Mouse (Mus musculus) left cerebral cortex, adult 9 months (tissue): ENCODE results near the gene Fam234b.

Experiments used
- DNase-seq, 2 experiments: peaks; one replicate each; pipeline ENCODE4 v3.0.0; 2022; ENCODE audit warnings: low spot score in 2 of 2

Fam234b gene

DNA sequence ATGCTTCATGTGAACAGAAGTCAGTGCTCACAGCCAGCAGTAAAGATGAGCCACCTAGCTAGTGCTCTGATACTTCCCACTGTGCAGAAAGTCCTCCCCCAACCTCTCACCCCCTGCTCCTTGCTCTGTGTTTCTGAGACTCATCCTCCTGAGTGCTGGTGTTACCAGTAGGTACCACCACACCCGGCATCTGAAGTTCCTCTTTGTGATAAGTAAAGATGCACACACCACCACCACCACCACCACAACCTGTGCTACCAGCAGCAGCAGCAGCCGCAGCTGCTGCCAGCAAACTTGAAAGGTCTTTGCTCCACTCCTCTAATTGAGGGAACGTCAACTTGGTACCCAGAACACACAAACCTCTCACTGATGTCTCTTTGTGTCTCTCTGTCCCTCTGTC lies 69.4 kb downstream of the Fam234b start:
- DNase-seq: no peak

DNA sequence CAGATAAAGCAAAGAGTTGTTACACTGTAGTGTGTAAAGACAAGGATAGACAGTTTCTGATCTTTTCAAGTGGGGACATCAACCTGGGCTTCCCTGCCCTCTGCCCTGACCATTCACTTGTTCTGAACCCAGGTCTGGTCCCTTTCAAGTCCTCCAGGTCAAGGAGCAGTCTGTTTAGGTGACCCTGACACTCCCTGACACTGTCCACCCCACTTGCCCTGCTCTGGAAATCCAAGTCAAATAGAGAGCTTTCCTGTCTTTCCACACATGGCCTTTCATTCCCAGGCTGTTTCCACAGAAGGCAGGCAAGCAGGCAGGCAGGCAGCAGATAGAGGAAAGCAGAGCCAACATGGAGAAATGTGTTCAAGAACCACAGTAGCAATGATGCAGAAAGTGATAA lies 70.6 kb downstream of the Fam234b start:
- no peak for DNase-seq

DNA sequence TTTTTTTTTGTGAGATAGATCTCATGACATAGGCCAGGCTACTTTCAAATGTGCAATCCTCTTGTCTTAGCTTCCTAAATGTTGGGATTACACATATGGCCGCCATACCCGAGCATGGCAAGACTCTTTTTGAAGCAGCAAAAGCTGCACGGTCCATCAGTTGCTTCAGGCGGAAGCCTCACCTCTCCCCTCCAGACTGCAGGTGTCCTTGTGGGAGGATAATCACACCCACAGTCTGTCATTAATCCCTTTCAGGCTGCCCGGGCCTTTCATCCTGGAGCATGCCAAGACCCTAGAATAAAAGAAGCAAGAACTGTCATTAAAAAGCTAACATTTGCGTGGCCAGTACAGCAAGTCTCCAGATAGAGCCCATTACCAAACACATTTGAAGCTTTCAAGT lies 71.8 kb downstream of the Fam234b start:
- no peak for DNase-seq

DNA sequence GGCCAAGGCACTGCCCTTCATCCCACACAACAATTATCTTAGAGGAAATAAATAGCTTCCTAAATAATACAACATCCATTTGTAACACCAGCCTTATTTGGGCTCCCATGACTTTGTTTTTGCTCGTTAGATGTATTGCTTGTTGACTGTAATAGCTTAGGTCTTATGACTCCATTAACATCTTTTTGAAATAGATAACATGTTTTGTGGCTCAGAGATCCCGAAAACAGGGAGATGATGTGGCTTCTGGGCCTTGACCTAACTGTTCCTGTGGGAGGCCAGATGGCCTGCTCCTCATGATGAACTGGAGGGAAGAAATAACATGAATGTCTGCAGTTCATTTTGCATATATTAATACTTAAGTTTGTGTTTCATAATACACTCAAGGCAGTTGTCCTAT lies 74.0 kb downstream of the Fam234b start:
- no peak for DNase-seq

DNA sequence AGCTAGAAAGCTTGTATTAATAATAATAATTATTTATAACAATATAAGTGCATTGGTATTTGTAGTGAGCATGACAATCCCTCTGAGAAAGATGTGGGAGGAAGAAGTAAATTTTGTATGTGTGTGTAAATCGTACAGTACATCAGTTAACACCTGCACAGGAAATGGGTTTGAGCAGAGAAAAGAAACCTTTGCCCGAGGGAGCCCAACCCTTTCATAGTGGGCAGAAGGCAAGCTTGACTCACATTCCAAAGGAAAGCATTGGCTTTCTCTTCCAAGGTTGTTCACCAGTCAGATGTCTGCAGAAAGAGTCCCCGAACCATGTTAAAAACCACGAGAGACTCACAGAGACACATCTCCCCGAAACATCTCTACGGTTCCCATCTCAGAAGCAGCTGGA lies 75.3 kb downstream of the Fam234b start:
- DNase-seq: no peak

DNA sequence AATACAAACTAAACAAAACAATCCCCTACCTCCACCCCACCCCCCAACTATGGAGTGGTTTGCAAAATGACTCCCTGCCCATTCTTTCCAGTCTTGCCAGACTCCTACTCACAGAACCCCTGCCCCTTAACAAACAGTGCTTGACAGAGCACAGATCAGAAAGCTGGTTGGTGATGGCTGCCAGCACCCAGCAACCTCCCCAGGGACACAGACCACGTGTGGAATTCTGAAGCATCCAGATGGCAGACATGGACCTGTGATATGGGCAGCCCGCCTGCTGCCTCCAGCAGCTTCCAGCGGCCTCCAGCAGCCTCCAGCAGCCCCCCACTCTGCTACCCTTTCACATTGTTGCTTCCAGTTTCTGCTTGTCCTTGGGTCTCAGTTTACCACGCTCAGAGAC lies 77.5 kb downstream of the Fam234b start:
- no peak for DNase-seq

DNA sequence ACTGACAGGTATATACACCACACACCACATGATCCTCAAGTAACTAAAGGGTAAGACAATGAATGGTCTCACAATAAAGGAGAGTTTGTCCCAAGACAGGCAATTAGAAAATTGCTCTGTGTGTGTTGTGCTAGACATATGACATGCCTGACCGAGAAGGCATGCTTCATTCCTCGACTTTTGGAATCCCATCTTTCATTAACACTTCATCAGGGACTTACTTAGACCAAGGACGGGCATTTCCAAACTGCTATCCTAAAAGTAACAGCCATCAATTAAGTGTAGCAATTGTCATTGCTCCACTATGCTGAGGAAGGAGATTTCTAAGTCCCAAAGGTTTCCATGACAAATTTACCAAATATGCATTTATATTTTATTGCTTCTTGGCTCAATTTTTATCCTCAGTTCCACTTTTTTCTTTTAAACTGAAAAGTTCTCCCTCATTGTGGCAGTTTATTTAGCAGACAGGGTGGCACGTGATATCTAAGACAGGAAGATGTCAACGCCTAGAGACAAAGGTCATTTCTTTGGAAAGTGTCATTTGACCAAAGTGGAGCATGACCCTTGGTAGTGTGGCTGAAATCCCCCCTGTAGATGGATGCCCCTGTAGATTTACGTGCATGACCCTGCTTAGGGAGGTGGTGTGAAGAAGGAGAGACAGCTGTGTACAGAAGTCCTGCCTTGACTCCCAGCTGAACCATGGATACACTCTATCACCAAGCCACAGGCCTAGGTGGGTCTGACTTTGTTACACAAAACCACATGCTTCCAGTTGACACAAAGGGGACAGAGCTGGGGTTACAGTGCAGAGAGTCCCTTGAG lies 78.9 kb downstream of the Fam234b start:
- DNase-seq: no peak

DNA sequence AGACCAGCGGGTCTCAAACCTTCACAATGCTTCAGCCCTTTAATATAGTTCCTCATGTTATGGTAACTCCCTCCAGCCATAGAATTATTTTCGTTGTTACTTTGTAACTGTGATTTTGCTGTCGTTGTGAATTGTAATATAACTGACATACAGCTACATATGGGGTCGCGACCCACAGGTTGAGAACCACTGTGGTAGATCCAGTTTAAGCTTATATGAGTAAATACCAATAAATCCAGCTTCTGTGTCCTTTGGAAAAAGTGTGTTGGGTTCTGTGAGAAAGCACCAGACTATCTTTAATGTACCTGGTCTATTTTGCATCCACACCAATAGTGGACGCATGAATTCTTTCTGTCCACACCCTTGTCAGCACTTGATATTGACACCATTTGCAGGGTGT lies 80.5 kb downstream of the Fam234b start:
- no peak for DNase-seq

DNA sequence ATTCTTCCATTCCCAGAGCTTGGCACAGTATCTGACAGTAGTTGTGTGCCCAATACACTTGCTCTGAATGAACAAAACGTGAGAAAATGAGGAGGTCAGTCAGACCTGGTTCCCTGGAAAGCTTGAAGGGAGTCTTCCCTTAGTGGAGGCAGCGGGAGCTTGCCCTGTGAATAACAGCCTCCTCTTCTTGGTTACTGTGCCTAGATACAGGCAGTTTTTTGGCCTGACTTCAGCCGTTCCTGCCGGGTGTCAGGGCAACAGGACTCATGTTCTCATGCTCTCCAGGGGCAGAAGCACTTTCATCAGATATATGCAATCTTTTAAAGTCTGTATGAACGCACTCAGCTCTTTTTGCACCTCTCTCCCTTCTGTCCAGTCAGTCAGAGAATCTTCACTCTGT lies 81.5 kb downstream of the Fam234b start:
- DNase-seq: no peak

DNA sequence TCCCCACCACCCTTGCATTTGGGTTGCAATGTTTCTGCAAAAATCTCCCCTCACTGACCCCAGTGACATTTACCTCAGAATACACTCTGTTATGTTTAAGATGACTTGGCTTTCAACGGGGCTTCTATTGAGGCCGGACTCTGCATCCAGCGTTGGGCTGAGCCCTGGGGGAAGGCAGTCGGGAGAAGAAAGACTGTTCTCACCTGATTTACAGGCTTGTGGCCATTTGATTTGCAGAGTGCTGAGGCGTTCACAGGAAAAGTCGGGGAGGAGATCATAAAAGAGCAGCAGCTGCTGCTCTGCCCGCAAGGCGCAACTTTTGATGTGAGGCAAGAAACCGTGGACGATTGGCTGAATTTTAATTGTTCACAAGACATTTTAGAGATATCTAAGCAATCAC lies 82.1 kb downstream of the Fam234b start:
- no peak for DNase-seq

DNA sequence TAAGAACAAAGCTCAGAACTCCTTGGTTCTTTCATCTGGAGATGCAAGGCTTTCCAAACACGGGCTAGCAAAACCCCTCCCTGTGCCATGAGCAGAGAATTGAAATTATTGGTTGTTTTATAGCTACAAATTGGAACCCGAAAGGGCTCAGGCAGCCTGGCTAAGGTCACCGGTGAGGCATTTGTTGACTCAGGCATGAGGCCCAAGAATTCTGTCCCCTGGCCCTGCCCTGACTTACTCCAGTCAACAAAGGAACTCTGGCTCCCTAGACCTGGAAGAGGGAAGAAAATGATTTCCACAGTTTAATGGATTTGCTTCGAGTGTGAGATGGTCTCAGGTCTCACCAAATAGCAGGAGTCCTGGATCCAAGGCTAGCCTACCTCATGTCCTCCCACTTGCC lies 94.6 kb downstream of the Fam234b start:
- no peak for DNase-seq

DNA sequence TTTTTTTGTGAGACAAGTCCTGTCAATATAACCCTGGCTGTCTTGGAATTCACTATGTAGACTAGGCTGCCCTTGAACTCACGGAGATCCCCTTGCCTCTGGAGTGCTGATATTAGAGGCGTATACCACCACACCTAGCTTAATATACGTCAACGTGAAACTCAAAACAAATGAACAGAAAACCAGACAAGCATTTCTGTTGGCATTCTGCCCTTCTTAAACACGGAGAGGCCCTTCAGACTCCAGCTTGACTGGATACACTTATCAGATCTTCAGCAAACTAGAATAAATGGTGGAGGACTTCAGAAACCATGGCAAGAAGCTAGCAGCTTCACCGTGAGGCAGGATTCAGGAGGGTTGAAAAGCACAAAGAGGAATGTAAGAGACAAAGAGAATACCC lies 96.4 kb downstream of the Fam234b start:
- DNase-seq: no peak
